Mouse (Mus musculus) liver, postnatal 0 days (tissue): Measurements from ENCODE around the gene Nhlrc4.

Source experiments
- CTCF ChIP-seq: sonication (generic); IDR thresholded peaks from 2 replicates; pipeline ENCODE4 v1.5.1; 2016; ENCODE audit warnings: antibody characterized with exemption, low read depth
- EP300 ChIP-seq: IDR thresholded peaks from 2 replicates; pipeline ENCODE4 v1.6.1; 2016; ENCODE audit warnings: antibody characterized with exemption, low read depth, mild to moderate bottlenecking

GRCm38 (mm10) chr17:25956631-25957030 is 11.9 kb upstream of the Nhlrc4 start:
- no peak for TF ChIP-seq CTCF
- no peak for TF ChIP-seq EP300
